20 mouse cellular contexts compared by ENCODE assay signal in genomic region chr1:46031993-46032555, GRCm38 (mm10). TPM values are rescaled to one million over a fixed set of nuclear protein-coding genes. Genes with fewer than 3 reads are reported as not detected.
DNase-seq lines count a peak whose midpoint lies in the region; ATAC-seq and TF ChIP-seq lines count a peak whose summit lies in the region.
"Had no signal": no experiment of that assay in that cellular context is flagged by ENCODE, and none has a peak within 500 bp of the region (broad histone marks: within the 10 kb centered on the region; RNA-seq: fewer than 3 reads in every experiment).

No protein-coding gene starts in this region.

- H3K79me2 ChIP-seq in liver, adult 2 months (ENCODE audit: control insufficient read depth, insufficient read depth, low read length), result no peaks in the 10 kb centered on the region

- H3K4me2 ChIP-seq in liver, embryonic 11.5 days, result no peak overlapping the region
- no peak overlapping the region for H3K4me2 ChIP-seq in limb, embryonic 15.5 days
- H3K4me2 ChIP-seq: embryonic facial prominence, embryonic 12.5 days; forebrain, embryonic 13.5 days; forebrain, embryonic 15.5 days had no signal

- no peaks in the 10 kb centered on the region for H3K4me1 ChIP-seq in liver, adult 2 months (ENCODE audit: control insufficient read depth, insufficient read depth, low read length)
- H3K4me1 ChIP-seq in liver, embryonic 11.5 days (replicated peaks; ENCODE audit: control insufficient read depth, insufficient read depth, low read length), result no peaks in the 10 kb centered on the region
- peaks cover 13% of the 10 kb centered on the region; the same call in 1 of the 2 replicates for H3K4me1 ChIP-seq in limb, embryonic 15.5 days
- H3K4me1 ChIP-seq: embryonic facial prominence, embryonic 12.5 days; forebrain, embryonic 13.5 days; forebrain, embryonic 15.5 days had no signal

- no peak overlapping the region for H3K9ac ChIP-seq in liver, adult 2 months (ENCODE audit: low read depth, low read length)
- H3K9ac ChIP-seq in liver, embryonic 11.5 days (ENCODE audit: low read depth, low read length), result no peak overlapping the region
- no peak overlapping the region for H3K9ac ChIP-seq in limb, embryonic 15.5 days
- H3K9ac ChIP-seq: embryonic facial prominence, embryonic 12.5 days; forebrain, embryonic 13.5 days; forebrain, embryonic 15.5 days had no signal

- no peak overlapping the region for H3K27ac ChIP-seq in liver, adult 2 months (replicated peaks; ENCODE audit: insufficient read depth, low read depth, low read length)
- no peak overlapping the region for H3K27ac ChIP-seq in liver, embryonic 11.5 days (ENCODE audit: low read depth, low read length)
- H3K27ac ChIP-seq in limb, embryonic 15.5 days, result peak overlapping the region; percentile 54; the same call in 1 of the 2 replicates
- H3K27ac ChIP-seq: embryonic facial prominence, embryonic 10.5 days; embryonic facial prominence, embryonic 12.5 days; forebrain, embryonic 13.5 days; forebrain, embryonic 15.5 days had no signal

- no peak for TF ChIP-seq POLR2A in liver, adult 2 months (IDR thresholded peaks at IDR 0.05; ENCODE audit: extremely low read depth, insufficient read depth, low read length)

- no peak for TF ChIP-seq CTCF in liver, adult 2 months (IDR thresholded peaks at IDR 0.05; ENCODE audit: low read depth, low read length)

- H3K9me3 ChIP-seq in liver, embryonic 11.5 days (ENCODE audit: control insufficient read depth, low read length), result no peaks in the 10 kb centered on the region
- H3K9me3 ChIP-seq in limb, embryonic 15.5 days, result no peaks in the 10 kb centered on the region
- H3K9me3 ChIP-seq: embryonic facial prominence, embryonic 10.5 days; embryonic facial prominence, embryonic 12.5 days; forebrain, embryonic 13.5 days; forebrain, embryonic 15.5 days had no signal

- no peaks in the 10 kb centered on the region for H3K27me3 ChIP-seq in liver, adult 2 months (ENCODE audit: control insufficient read depth, insufficient read depth, low read length)
- no peaks in the 10 kb centered on the region for H3K27me3 ChIP-seq in liver, embryonic 11.5 days (replicated peaks; ENCODE audit: control insufficient read depth, insufficient read depth, low read length)
- H3K27me3 ChIP-seq in limb, embryonic 15.5 days, result no peaks in the 10 kb centered on the region
- H3K27me3 ChIP-seq: embryonic facial prominence, embryonic 12.5 days; forebrain, embryonic 13.5 days; forebrain, embryonic 15.5 days had no signal

- peak; percentile 8 for DNase-seq in liver, adult 2 months (ENCODE audit: extremely low read depth, low read depth, low spot score)
- no peak for DNase-seq in liver, embryonic 11.5 days (ENCODE audit: low spot score)
- DNase-seq in large intestine, adult 2 months (ENCODE audit: low read depth, low spot score), result peak; percentile 19
- DNase-seq in heart, postnatal 25 days (ENCODE audit: low spot score), result no peak
- DNase-seq: adrenal gland, adult 8-10 months; adrenal gland, postnatal 14 days; adrenal gland, postnatal 36 days; cerebellum, adult 11-12 months; cerebellum, adult 2 months; cerebellum, adult 9-10 months; cerebellum, postnatal 10 days; cerebellum, postnatal 25 days had no signal

- H3K36me3 ChIP-seq in liver, adult 2 months (ENCODE audit: control insufficient read depth, insufficient read depth, low read length), result no peaks in the 10 kb centered on the region
- no peaks in the 10 kb centered on the region for H3K36me3 ChIP-seq in liver, embryonic 11.5 days (ENCODE audit: control insufficient read depth, insufficient read depth, low read length)
- no peaks in the 10 kb centered on the region for H3K36me3 ChIP-seq in limb, embryonic 15.5 days
- H3K36me3 ChIP-seq: embryonic facial prominence, embryonic 10.5 days; embryonic facial prominence, embryonic 12.5 days; forebrain, embryonic 15.5 days had no signal

- no peak for ATAC-seq in liver, embryonic 11.5 days (replicated peaks; ENCODE audit: low FRiP score)
- ATAC-seq in limb, embryonic 15.5 days (ENCODE audit: insufficient number of reproducible peaks, low FRiP score, low TSS enrichment, low read depth), result peak; percentile 75
- ATAC-seq in granulocyte monocyte progenitor cell, adult 5-6 weeks (replicated peaks; ENCODE audit: poor library complexity, severe bottlenecking), result no peak
- ATAC-seq: forebrain, embryonic 13.5 days; forebrain, embryonic 15.5 days had no signal

- intact Hi-C loops in heart, postnatal 25 days (cut with DNase I), result no loop called here

- no peak overlapping the region for H3K4me3 ChIP-seq in liver, adult 2 months (ENCODE audit: insufficient read depth, low read depth, low read length)
- no peak overlapping the region for H3K4me3 ChIP-seq in liver, embryonic 11.5 days (ENCODE audit: low read depth, low read length)
- H3K4me3 ChIP-seq in limb, embryonic 15.5 days, result no peak overlapping the region
- H3K4me3 ChIP-seq: embryonic facial prominence, embryonic 10.5 days; embryonic facial prominence, embryonic 12.5 days; forebrain, embryonic 13.5 days; forebrain, embryonic 15.5 days had no signal

- WGBS in liver, adult 2 months, result 64% methylated on average over 1 of the region's 1 CpGs
- WGBS in liver, embryonic 11.5 days, result 85% methylated on average over 1 of the region's 1 CpGs
- 10% methylated on average over 1 of the region's 1 CpGs for WGBS in large intestine, adult 2 months
- 33% methylated on average over 1 of the region's 1 CpGs for WGBS in limb, embryonic 15.5 days

RNA-seq across cellular contexts. Expression of gene Dnah7b, which starts 34.0 kb away (rescaled TPM):
- 0.13 and 0.18 TPM in 2 replicates for total RNA-seq in liver, adult 2 months (2014; rRNA removed)
- 0.10 TPM in 1 of 2 replicates, not detected in the other for polyA plus RNA-seq in liver, adult 2 months (2012; rRNA removed)
- polyA plus RNA-seq in liver, embryonic 11.5 days (2014; fragmentation: Nextera tagmentation; extraction: Ambion mirVana), result 0.90 and 1.0 TPM in 2 replicates
- polyA plus RNA-seq in large intestine, adult 2 months (2012; rRNA removed), result 0.10 and 0.12 TPM in 2 replicates
- 1.2 and 1.3 TPM in 2 replicates for polyA plus RNA-seq in limb, embryonic 15.5 days (2015; fragmentation: Nextera tagmentation; extraction: Ambion mirVana)
- total RNA-seq in heart, postnatal 25 days (2021), result under 1 TPM; 0.39 to 0.87 TPM
- total RNA-seq in granulocyte monocyte progenitor cell, adult 5-6 weeks (2014; fragmentation: Nextera tagmentation), result not detected in 2 replicates
- not detected in 2 replicates for total RNA-seq in granulocyte monocyte progenitor cell, adult 5-6 weeks (2017)
- total RNA-seq: MEL had no signal
- polyA plus RNA-seq: C2C12 had no signal

Comparison
In these comparisons a context has a peak if more than half of its experiments do, and no peak if none do; other contexts are left out.
1. DNase-seq: peak in liver, adult 2 months (single experiment) and large intestine, adult 2 months (single experiment); none in liver, embryonic 11.5 days (single experiment) and heart, postnatal 25 days (single experiment).